Mouse (Mus musculus) adrenal gland, postnatal 14 days (tissue): ENCODE data around the gene Ankk1. TPM values are rescaled to one million over a fixed set of nuclear protein-coding genes. Genes with fewer than 3 reads are reported as not detected.

Source experiments
- total RNA-seq: library from RNA; stranded (reverse); gene quantifications from 2 replicates; pipeline ENCODE4 v1.2.3, GENCODE M21; 2021

The Ankk1 gene
- total RNA-seq, 1 experiment from 2014 or later: not detected

Other genes starting within 250 kb of the Ankk1 start
- gene Gm4894, start 176.5 kb downstream of the Ankk1 start, total RNA-seq: not detected in 2 replicates
- gene Drd2, start 86.4 kb downstream of the Ankk1 start, total RNA-seq: 1.2 and 1.5 TPM in 2 replicates
- gene Ttc12, start 59.2 kb upstream of the Ankk1 start, total RNA-seq: 10.3 and 11.9 TPM in 2 replicates